Mouse (Mus musculus) ES-E14 (cell line): Measurements from ENCODE around the gene Gtf2ird1. TPM values are rescaled to one million over a fixed set of nuclear protein-coding genes. Genes with fewer than 3 reads are reported as not detected.

Experiments used
- DNase-seq: peaks from one replicate; pipeline ENCODE4 v3.0.0-alpha.2; 2013; ENCODE audit warnings: low read depth, low spot score
- H3K27ac ChIP-seq: 2 replicates; pipeline ENCODE4 v1.5.1; 2012; ENCODE audit warnings: low read depth, mild to moderate bottlenecking, low read length, moderate library complexity, mixed read lengths; ENCODE audit not compliant: poor library complexity, insufficient read depth, severe bottlenecking
- H3K36me3 ChIP-seq: 2 replicates; pipeline ENCODE4 v1.6.1; 2012; ENCODE audit warnings: mild to moderate bottlenecking, low read length, moderate library complexity, mixed read lengths; ENCODE audit not compliant: control insufficient read depth, poor library complexity, insufficient read depth, severe bottlenecking
- H3K4me1 ChIP-seq, 2 experiments: fragments of 150-350 bp in 1 of 2; sonication (generic) in 1 of 2; 2 replicates each; pipeline ENCODE4 v1.6.1; 2012; ENCODE audit warnings: low read length in 2 of 2, mild to moderate bottlenecking in 1 of 2, mixed read lengths in 1 of 2; ENCODE audit not compliant: control insufficient read depth in 2 of 2, insufficient read depth in 2 of 2, poor library complexity in 1 of 2
- H3K4me3 ChIP-seq, 2 experiments: fragments of 150-350 bp in 1 of 2; sonication (generic) in 1 of 2; 2 replicates each; pipeline ENCODE4 v1.5.1; 2012; ENCODE audit warnings: low read length in 2 of 2, low read depth in 1 of 2, mild to moderate bottlenecking in 1 of 2, mixed read lengths in 1 of 2; ENCODE audit not compliant: insufficient read depth in 1 of 2, poor library complexity in 1 of 2, severe bottlenecking in 1 of 2
- H3K9ac ChIP-seq: 2 replicates; pipeline ENCODE4 v1.6.1; 2012; ENCODE audit warnings: low read depth, mild to moderate bottlenecking, low read length, mixed read lengths; ENCODE audit not compliant: poor library complexity, insufficient read depth, severe bottlenecking
- H3K9me3 ChIP-seq: fragments of 150-350 bp; sonication (generic); 2 replicates; pipeline ENCODE4 v1.6.1; 2012; ENCODE audit warnings: low read depth, mild to moderate bottlenecking, low read length; ENCODE audit not compliant: control insufficient read depth, insufficient read depth
- CHD2 ChIP-seq: IDR thresholded peaks from 2 replicates; pipeline ENCODE4 v1.6.1; 2014; ENCODE audit warnings: mild to moderate bottlenecking, low read depth, low read length, inconsistent platforms
- HCFC1 ChIP-seq: IDR thresholded peaks from 2 replicates; pipeline ENCODE4 v1.6.1; 2012; ENCODE audit warnings: low read length, inconsistent platforms, borderline replicate concordance; ENCODE audit not compliant: insufficient read depth
- MAFK ChIP-seq: IDR thresholded peaks from 2 replicates; pipeline ENCODE4 v1.6.1; 2014; ENCODE audit warnings: mild to moderate bottlenecking, low read depth, low read length, inconsistent platforms; ENCODE audit not compliant: insufficient read depth
- ZC3H11A ChIP-seq: IDR thresholded peaks from 2 replicates; pipeline ENCODE4 v1.6.1; 2012; ENCODE audit warnings: low read depth, mild to moderate bottlenecking, inconsistent platforms, low read length, borderline replicate concordance
- ZNF384 ChIP-seq: IDR thresholded peaks from 2 replicates; pipeline ENCODE4 v1.6.1; 2012; ENCODE audit warnings: low read depth, low read length, inconsistent platforms
- in situ Hi-C, 2 experiments: fragments of 600-800 bp; cut with MboI; formaldehyde crosslinking; loops; one replicate each; pipeline ENCODE4 v1.15.1; 2025; ENCODE audit warnings: low sequenced_read_pairs in 2 of 2, inconsistent platforms in 1 of 2; ENCODE audit not compliant: unreplicated experiment in 2 of 2
- total RNA-seq: library from RNA; depleted of rRNA; stranded (reverse); fragments of 300-350 nt; gene quantifications from 2 replicates; pipeline ENCODE4 v1.2.3, GENCODE M21; 2012

Gene Gtf2ird1
- total RNA-seq, 1 experiment: 63.5 TPM

DNA sequence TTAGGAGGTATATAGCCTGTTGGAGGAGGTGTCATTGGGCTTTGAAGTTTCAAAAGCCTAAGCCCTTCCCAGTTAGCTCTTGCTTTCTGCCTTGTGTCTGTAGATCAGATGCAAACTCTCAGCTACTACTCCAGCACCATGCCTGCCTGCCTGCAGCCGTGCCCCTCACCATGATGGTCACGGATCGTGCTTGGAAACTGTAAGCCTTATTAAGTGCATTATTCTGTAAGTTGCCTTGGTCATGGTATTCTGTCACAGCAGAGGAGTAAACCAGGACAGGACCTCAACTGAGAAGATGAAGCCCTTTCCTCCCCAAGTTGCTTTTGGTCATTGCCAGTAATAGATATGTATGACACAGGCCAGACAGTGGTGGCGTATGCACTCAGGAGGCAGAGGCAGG is 32.1 kb upstream of the Gtf2ird1 start:
- Histone ChIP-seq H3K4me3 (no peak overlapping the region), H3K4me1 (peaks cover 0 to 7% of the 10 kb centered on the region in 2 experiments; a peak in 1 of 4 replicates), H3K9ac (no peak overlapping the region), H3K27ac (no peak overlapping the region), H3K9me3 (no peaks in the 10 kb centered on the region), H3K36me3 (peaks cover 3% of the 10 kb centered on the region; the same call in 1 of the 2 replicates)
- no peak for DNase-seq
- TF ChIP-seq CHD2 (no peak), ZC3H11A (no peak), ZNF384 (no peak), MAFK (no peak), HCFC1 (no peak)
- in situ Hi-C loops: loop anchor here in 1 of 2 experiments (10.0 kb wide), 1 partner anchor 114 kb away; no protein-coding TSS in a partner anchor

DNA sequence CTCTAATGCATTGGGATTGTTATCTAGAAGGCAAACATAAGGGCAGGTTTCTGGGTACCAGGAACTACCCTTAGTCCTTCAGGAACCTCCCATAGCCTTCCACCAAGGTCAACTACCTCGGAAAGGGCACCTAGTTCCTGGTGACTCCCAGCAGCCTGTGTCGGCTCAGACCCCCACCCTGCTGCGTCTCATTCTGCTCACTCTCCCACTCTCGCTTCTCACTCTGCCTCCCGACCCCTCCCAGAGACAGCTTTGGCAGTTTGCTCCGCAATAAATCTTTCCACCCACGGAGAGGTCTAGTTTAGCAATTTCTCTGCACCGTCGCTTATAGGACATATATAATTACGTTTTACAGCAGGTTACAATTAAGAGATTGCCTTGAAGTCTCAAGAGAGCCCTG is 31.5 kb upstream of the Gtf2ird1 start:
- in situ Hi-C loops: loop anchor here in 1 of 2 experiments (10.0 kb wide), 1 partner anchor 113 kb away; no protein-coding TSS in a partner anchor
- peaks cover 3% of the 10 kb centered on the region; the same call in 1 of the 2 replicates for H3K36me3 ChIP-seq
- H3K4me3 ChIP-seq: no peak overlapping the region
- DNase-seq: no peak
- H3K9me3 ChIP-seq: no peaks in the 10 kb centered on the region
- no peak overlapping the region for H3K9ac ChIP-seq
- no peak for TF ChIP-seq HCFC1
- TF ChIP-seq MAFK: no peak
- TF ChIP-seq ZC3H11A: no peak
- no peak for TF ChIP-seq ZNF384
- no peak for TF ChIP-seq CHD2
- peaks cover 0 to 7% of the 10 kb centered on the region in 2 experiments; a peak in 1 of 4 replicates for H3K4me1 ChIP-seq
- H3K27ac ChIP-seq: no peak overlapping the region

DNA sequence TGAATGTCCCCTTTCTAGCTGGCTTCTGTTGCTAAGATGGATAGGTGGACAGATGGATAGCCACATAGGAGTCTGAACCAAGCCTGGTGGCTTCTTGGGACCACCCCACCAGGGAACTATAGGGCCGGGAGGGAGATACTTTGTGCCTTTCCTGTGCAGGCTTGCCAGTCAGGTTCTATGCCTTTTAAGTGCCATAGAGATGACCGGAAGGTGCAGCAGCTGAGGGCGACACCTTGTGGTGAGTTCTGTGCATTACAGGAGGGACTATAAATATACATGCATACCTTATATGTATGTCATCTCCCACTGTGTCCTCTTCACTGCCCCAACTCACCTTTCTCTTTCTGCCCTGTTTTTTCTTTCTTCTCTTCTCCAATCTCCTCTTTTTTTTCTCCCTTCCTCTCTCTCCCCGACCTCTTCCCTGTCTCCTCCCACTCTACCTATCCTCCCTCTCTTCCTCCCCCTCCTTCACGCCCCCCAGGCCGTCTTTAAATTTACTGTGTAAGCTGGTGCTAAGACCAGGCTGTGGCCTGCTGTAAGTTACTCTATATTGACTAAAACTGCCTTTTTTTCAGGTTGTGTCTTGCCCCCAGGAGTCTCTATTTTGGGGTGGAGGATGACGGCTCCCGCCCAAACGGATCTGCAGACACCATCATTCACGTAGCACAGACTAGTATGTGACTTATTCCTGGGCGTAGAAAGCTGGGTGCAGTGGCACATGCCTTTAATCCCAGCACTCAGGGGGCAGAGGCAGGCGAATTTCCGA is 29.6 kb upstream of the Gtf2ird1 start:
- Histone ChIP-seq H3K27ac (no peak overlapping the region), H3K4me1 (peaks cover 0 to 2% of the 10 kb centered on the region in 2 experiments; a peak in 1 of 4 replicates), H3K4me3 (no peak overlapping the region), H3K36me3 (peaks cover 3% of the 10 kb centered on the region; the same call in 1 of the 2 replicates), H3K9me3 (no peaks in the 10 kb centered on the region), H3K9ac (no peak overlapping the region)
- in situ Hi-C loops: loop anchor here in 1 of 2 experiments (10.0 kb wide), 1 partner anchor 111 kb away; no protein-coding TSS in a partner anchor
- TF ChIP-seq MAFK (no peak), HCFC1 (no peak), ZC3H11A (peak; percentile 94), CHD2 (no peak), ZNF384 (no peak)
- DNase-seq: peak; percentile 72

DNA sequence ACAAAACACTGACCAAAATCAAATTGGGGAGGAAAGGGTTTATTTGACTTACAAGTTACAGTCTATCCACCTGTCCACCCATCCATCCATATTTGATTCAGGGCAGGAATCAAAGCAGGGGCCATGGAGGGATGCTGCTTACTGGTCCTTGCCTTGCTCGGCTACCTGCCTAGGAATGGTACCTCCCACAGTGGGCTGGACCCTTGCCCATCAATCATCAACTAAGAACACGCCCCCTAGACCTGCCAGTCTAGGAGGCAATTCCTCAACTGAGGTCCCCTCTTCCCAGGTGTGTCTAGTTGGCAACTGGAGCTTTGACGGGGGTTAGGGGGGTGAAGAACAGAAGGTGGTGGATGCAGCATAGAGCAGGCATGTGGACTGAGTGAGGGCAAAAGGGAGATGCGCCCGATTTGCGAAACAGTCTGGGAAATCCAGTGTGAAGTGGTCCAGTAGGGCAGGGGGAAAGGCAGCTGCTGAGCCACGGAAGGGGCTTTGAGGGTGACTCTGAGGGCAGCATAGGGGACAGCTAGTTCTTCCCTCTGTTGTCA is 28.7 kb upstream of the Gtf2ird1 start:
- TF ChIP-seq ZC3H11A (no peak), CHD2 (no peak), HCFC1 (no peak), ZNF384 (no peak), MAFK (no peak)
- Histone ChIP-seq H3K27ac (no peak overlapping the region), H3K36me3 (peaks cover 1% of the 10 kb centered on the region; the same call in 1 of the 2 replicates), H3K9ac (no peak overlapping the region), H3K4me1 (peaks cover 0 to 2% of the 10 kb centered on the region in 2 experiments; a peak in 1 of 4 replicates), H3K4me3 (no peak overlapping the region), H3K9me3 (no peaks in the 10 kb centered on the region)
- in situ Hi-C loops: loop anchor here in 1 of 2 experiments (10.0 kb wide), 1 partner anchor 110 kb away; no protein-coding TSS in a partner anchor
- no peak for DNase-seq
